Mouse (Mus musculus): Measurements from ENCODE around the gene Pecr. TPM values are rescaled to one million over a fixed set of nuclear protein-coding genes. Genes with fewer than 3 reads are reported as not detected.

Gene Pecr
- polyA plus RNA-seq, 1 experiment, result 5.6 TPM

DNA sequence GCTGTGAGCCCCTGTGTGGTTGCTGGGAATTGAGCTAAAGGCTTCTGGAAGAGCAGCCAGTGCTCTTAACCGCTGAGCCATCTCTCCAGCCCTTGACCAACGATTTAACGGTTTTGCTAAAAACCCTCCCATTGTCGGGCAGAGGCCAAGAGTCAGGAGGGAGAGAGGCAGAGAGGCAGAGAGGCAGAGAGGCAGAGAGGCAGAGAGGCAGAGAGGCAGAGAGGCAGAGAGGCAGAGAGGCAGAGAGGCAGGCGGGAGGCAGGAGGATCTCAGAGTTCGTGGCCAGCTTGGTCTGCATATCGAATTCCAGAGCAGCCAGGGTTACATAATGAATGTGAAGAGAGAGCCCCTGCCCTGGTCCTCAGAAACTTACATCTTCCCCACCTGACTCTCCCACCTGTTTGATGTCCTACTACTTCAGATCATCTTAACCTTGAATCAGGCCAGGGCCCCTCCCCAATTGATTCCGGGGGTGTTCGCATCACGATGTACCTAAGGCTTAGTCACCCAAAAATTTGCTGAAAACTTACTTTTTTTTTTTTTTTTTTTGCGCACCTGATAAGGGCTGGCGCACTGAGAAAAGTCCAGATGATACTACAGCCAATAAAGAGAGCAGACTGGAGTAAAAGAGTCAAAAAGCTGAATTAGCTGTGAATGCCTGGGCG is 58.9 kb downstream of the Pecr start:
- TF ChIP-seq POLR2A (IDR thresholded peaks at IDR 0.05; ENCODE audit: borderline replicate concordance, low read depth, low read length) (no peak), CTCF (IDR thresholded peaks at IDR 0.05; ENCODE audit: low read depth, low read length) (no peak)
- Histone ChIP-seq H3K4me1 (ENCODE audit: control insufficient read depth, insufficient read depth, low read length) (peaks cover 9% of the 10 kb centered on the region; the same call in 1 of the 2 replicates), H3K27ac (ENCODE audit: insufficient read depth, low read depth, low read length) (no peak overlapping the region), H3K4me3 (ENCODE audit: insufficient read depth, low read length) (peak overlapping the region; percentile 64)

DNA sequence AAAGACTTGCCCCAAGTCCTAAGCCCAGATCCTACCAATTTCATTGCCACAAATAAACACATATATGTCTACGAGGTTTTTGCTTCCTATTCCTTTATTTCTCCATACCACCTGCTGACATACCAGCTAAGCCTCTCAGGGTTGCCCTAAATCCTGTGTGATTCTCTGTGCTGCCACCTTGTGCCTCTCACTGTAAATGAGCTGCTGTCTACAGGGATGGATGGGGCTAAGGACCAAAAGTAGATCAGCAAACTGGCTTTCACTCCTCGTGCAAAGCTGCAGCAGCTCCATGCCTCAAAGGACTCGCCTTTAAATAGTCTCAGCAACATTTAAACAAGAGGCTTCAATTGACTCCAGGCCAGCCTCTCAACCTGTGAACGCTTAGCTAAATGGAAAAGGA is 64.1 kb downstream of the Pecr start:
- no peak overlapping the region for H3K27ac ChIP-seq (ENCODE audit: insufficient read depth, low read depth, low read length)
- no peak for TF ChIP-seq POLR2A (IDR thresholded peaks at IDR 0.05; ENCODE audit: borderline replicate concordance, low read depth, low read length)
- no peak for TF ChIP-seq CTCF (IDR thresholded peaks at IDR 0.05; ENCODE audit: low read depth, low read length)
- H3K4me3 ChIP-seq (ENCODE audit: insufficient read depth, low read length), result no peak overlapping the region
- peaks cover 2% of the 10 kb centered on the region for H3K4me1 ChIP-seq (ENCODE audit: control insufficient read depth, insufficient read depth, low read length)

DNA sequence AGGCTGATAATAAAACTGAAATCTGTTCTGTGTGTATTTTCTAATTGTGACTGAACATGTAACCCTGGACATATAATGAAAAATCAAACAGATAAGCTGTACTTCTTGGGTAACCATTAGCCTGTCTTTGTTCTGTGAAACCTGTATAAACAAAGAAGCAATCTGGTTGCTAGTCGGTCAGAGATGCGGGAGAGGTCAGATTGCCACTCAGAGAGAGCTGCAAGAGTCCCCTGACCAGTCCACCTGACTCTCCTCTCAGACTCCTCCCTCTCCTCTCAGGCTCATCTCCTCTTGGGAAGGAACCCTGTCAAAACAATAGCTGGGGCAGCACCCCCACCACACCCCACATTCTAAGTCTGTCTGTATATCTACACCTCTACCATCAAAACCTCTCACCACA is 65.0 kb downstream of the Pecr start:
- Histone ChIP-seq H3K4me3 (ENCODE audit: insufficient read depth, low read length) (no peak overlapping the region), H3K27ac (ENCODE audit: insufficient read depth, low read depth, low read length) (no peak overlapping the region), H3K4me1 (ENCODE audit: control insufficient read depth, insufficient read depth, low read length) (peaks cover 7% of the 10 kb centered on the region)
- TF ChIP-seq CTCF (IDR thresholded peaks at IDR 0.05; ENCODE audit: low read depth, low read length) (no peak), POLR2A (IDR thresholded peaks at IDR 0.05; ENCODE audit: borderline replicate concordance, low read depth, low read length) (no peak)

DNA sequence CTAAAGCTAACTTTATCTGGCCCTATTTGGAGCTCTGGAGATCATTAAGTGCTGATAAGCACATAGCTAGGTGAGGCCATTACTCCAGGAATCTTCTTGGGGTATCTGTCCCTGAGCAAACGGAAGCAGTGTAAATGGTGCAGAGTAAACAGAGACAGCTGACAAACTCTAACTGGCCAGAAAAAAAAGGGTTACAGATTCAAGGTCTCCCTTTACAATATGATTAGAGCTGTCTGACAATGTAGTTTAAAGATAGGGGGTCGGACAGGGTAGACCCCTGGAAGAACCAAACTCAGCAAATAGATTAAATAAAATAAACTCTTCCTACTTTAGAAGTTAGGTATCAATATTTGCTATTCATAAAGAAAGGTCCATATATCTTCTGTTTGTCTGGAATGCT is 65.5 kb downstream of the Pecr start:
- Histone ChIP-seq H3K27ac (ENCODE audit: insufficient read depth, low read depth, low read length) (no peak overlapping the region), H3K4me3 (ENCODE audit: insufficient read depth, low read length) (no peak overlapping the region), H3K4me1 (ENCODE audit: control insufficient read depth, insufficient read depth, low read length) (peaks cover 7% of the 10 kb centered on the region)
- TF ChIP-seq POLR2A (IDR thresholded peaks at IDR 0.05; ENCODE audit: borderline replicate concordance, low read depth, low read length), result no peak
- no peak for TF ChIP-seq CTCF (IDR thresholded peaks at IDR 0.05; ENCODE audit: low read depth, low read length)

DNA sequence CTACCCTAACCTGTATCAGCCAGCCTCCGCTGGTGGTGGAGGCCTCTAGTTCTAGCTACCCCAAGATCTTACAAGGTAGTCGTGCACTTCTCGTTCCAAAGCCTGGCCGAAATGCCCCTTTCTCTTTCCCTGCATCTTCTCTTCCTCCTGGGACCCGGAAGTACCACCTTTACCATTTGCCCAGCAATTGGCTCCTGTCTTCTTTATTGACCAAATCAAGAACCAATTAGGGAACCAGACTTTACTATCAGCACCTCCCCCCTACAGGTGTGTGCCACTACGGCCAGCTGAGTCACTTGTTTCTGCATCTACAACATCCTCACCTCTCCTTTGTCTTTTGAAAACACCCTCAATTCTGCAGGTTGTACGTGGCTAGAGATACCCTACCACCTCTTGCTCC is 67.4 kb downstream of the Pecr start:
- peaks cover 7% of the 10 kb centered on the region for H3K4me1 ChIP-seq (ENCODE audit: control insufficient read depth, insufficient read depth, low read length)
- H3K27ac ChIP-seq (ENCODE audit: insufficient read depth, low read depth, low read length), result no peak overlapping the region
- TF ChIP-seq CTCF (IDR thresholded peaks at IDR 0.05; ENCODE audit: low read depth, low read length), result no peak
- no peak for TF ChIP-seq POLR2A (IDR thresholded peaks at IDR 0.05; ENCODE audit: borderline replicate concordance, low read depth, low read length)
- H3K4me3 ChIP-seq (ENCODE audit: insufficient read depth, low read length), result no peak overlapping the region

DNA sequence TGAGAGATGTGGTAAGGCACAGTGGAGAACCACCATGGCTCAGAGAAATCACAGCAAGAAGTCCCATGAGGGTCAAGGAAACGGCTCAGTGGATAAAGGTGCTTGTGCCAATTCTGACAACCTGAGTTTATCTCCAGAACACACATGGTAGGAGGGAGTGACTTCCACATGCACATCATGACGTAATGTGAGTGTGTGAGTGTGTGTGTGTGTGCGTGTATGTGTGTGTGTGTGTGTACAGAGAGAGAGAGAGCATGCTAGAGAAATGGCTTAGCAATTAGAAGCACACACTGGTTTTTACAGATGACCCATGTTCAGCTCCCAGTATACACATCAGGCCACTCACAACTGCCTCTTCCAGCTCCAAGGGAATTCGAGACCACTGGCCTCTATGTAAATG is 68.9 kb downstream of the Pecr start:
- TF ChIP-seq POLR2A (IDR thresholded peaks at IDR 0.05; ENCODE audit: borderline replicate concordance, low read depth, low read length) (no peak), CTCF (IDR thresholded peaks at IDR 0.05; ENCODE audit: low read depth, low read length) (no peak)
- Histone ChIP-seq H3K4me3 (ENCODE audit: insufficient read depth, low read length) (no peak overlapping the region), H3K27ac (ENCODE audit: insufficient read depth, low read depth, low read length) (no peak overlapping the region), H3K4me1 (ENCODE audit: control insufficient read depth, insufficient read depth, low read length) (peaks cover 11% of the 10 kb centered on the region)

DNA sequence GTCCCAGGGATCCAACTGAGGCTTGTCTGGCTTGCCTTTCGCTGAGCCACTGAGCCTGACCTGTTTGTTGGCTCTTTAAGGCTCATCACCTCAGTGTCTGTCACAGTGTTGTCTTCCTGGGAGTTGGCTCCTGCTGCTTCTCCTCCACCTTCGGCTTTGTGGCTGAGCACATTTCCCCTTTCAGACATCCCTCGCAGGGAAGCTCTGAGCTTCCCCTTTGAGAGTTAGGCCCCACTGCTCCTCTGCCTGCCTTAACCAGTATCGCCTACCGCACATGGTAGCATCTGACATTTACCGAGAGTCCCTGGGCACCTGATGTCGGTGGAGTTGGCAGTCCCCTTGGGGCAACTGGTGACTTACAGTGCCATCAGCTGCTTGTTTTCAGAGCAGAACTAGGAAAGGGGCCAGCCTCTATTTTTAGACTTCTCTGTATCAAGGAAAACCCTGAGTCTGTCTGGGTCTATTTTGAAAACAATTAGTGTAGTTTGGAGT is 69.6 kb downstream of the Pecr start:
- Histone ChIP-seq H3K4me3 (ENCODE audit: insufficient read depth, low read length) (no peak overlapping the region), H3K27ac (ENCODE audit: insufficient read depth, low read depth, low read length) (no peak overlapping the region), H3K4me1 (ENCODE audit: control insufficient read depth, insufficient read depth, low read length) (peaks cover 11% of the 10 kb centered on the region)
- TF ChIP-seq POLR2A (IDR thresholded peaks at IDR 0.05; ENCODE audit: borderline replicate concordance, low read depth, low read length) (no peak), CTCF (IDR thresholded peaks at IDR 0.05; ENCODE audit: low read depth, low read length) (no peak)

DNA sequence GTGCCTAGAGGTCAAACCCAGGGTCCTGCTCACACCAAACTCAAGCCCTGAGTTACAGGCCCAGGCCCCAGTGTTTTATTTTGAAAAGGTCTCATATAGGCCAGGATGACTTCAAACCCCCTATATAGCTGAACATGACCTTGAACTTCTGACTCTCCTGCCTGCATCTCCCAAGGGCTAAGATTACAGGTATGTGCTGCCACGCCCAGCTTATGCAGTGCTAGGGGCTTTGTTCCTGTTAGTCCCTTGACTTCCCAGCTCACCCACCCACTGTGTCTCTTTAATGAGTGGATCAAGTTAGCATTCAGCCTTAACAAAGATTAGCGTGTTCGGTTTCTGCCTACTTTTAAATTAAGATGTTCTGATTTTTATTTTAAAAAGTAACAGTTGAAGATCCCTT is 70.2 kb downstream of the Pecr start:
- no peak overlapping the region for H3K27ac ChIP-seq (ENCODE audit: insufficient read depth, low read depth, low read length)
- TF ChIP-seq CTCF (IDR thresholded peaks at IDR 0.05; ENCODE audit: low read depth, low read length), result no peak
- no peak for TF ChIP-seq POLR2A (IDR thresholded peaks at IDR 0.05; ENCODE audit: borderline replicate concordance, low read depth, low read length)
- H3K4me3 ChIP-seq (ENCODE audit: insufficient read depth, low read length), result no peak overlapping the region
- H3K4me1 ChIP-seq (ENCODE audit: control insufficient read depth, insufficient read depth, low read length), result peaks cover 11% of the 10 kb centered on the region

DNA sequence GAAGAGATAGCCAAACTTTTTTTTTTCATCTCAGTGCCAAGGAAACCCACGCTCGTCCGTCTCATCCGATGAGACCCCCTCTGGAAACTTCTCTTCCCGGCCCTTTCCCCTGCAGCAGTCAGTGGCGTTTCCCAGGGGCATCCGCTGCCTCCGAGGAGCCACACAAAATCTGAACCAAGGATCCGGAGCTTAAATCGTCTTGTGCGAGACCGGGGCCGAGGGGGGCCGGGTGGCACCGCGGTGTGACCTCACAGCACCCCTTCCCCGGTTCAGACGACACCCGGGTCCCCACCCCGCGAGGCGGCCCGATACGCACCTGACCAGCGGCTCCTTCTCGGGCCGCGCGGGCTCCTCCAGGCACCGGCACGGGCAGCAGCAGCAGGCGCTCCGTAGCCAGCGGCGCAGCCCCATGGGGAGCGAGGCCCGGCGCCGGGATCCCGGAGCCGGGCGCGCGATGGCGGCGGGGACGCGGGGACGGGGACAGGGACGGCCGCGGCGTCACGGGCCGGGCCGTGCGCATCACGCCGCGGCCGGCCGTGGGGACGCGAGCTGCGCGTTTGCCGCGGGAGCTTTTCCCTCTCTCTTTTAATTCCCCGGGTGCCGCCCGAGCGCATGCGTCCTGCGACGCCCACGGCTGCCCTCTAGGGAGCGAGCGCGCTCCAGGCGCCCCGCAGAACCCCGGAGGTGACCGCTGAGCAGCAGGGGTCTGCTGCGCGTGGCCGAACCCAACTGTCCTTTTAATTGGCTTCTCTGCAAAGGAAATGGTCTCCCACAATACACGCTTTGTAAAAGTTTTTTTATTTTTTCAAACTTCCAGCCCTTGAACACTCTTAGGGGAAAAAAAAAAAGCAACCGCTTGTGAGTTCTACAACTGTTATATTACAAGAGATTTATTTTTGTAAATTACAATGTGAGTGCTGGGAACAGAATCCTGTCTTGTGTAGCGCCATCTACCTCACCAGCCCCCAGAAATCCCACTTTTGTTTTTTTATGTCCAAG is 72.1 kb downstream of the Pecr start, which contains the start of gene Mreg:
Mreg (minus strand) TSS at position 607 of the 999 bp plus-strand sequence.
- Histone ChIP-seq H3K4me3 (ENCODE audit: insufficient read depth, low read length) (peak within 1 kb of the TSS; percentile 63), H3K4me1 (ENCODE audit: control insufficient read depth, insufficient read depth, low read length) (peaks cover 11% of the 10 kb centered on the region), H3K27ac (ENCODE audit: insufficient read depth, low read depth, low read length) (no peak within 1 kb of the TSS)
- TF ChIP-seq POLR2A (IDR thresholded peaks at IDR 0.05; ENCODE audit: borderline replicate concordance, low read depth, low read length) (no peak), CTCF (IDR thresholded peaks at IDR 0.05; ENCODE audit: low read depth, low read length) (0 out of 2 replicates have a peak, but pooled peaks have one; percentile 20)

Data from bone marrow macrophage, adult 2 months (primary cell).